Mouse (Mus musculus) kidney, embryonic 14.5 days (tissue): Measurements from ENCODE around the gene AC129217.1. TPM values are rescaled to one million over a fixed set of nuclear protein-coding genes. Genes with fewer than 3 reads are reported as not detected.
A peak's percentile ranks its signal among the peaks of the same experiment; 100 is the strongest.
"Not testable (repeated sequence)": the region's sequence is repeated elsewhere in the genome, so short reads cannot be mapped to it uniquely, and the experiment has no call there.

ENCODE experiments used
- ATAC-seq: fragments of 200-750 bp; cut with Nextera tagmentation; 2 replicates; pipeline ENCODE4 v1.8.0; 2017; ENCODE audit warnings: moderate number of reproducible peaks, mild to moderate bottlenecking, moderate TSS enrichment, moderate library complexity; ENCODE audit not compliant: low FRiP score, low TSS enrichment
- H3K27ac ChIP-seq: fragments of 300-500 bp; sonication (generic); 2 replicates; pipeline ENCODE4 v1.5.1; 2014; ENCODE audit warnings: low read depth, mild to moderate bottlenecking, low read length, moderate library complexity, mixed read lengths
- H3K27me3 ChIP-seq: fragments of 300-500 bp; sonication (generic); 2 replicates; pipeline ENCODE4 v1.6.1; 2014; ENCODE audit warnings: mild to moderate bottlenecking, low read length; ENCODE audit not compliant: control insufficient read depth, insufficient read depth
- H3K36me3 ChIP-seq: fragments of 300-500 bp; sonication (generic); 2 replicates; pipeline ENCODE4 v1.6.1; 2014; ENCODE audit warnings: low read length, mixed read lengths; ENCODE audit not compliant: control insufficient read depth, insufficient read depth
- H3K4me1 ChIP-seq: fragments of 300-500 bp; sonication (generic); 2 replicates; pipeline ENCODE4 v1.6.1; 2014; ENCODE audit warnings: low read length, mixed read lengths; ENCODE audit not compliant: control insufficient read depth, insufficient read depth
- H3K4me2 ChIP-seq: fragments of 300-500 bp; sonication (generic); replicated peaks from 2 replicates; pipeline ENCODE4 v1.6.1; 2014; ENCODE audit warnings: low read depth, mild to moderate bottlenecking, low read length
- H3K4me3 ChIP-seq: fragments of 300-500 bp; sonication (generic); 2 replicates; pipeline ENCODE4 v1.5.1; 2014; ENCODE audit warnings: mild to moderate bottlenecking, low read length
- H3K9ac ChIP-seq: fragments of 300-500 bp; sonication (generic); 2 replicates; pipeline ENCODE4 v1.6.1; 2014; ENCODE audit warnings: low read depth, mild to moderate bottlenecking, low read length, moderate library complexity
- H3K9me3 ChIP-seq: fragments of 300-500 bp; sonication (generic); 2 replicates; pipeline ENCODE4 v1.6.1; 2016; ENCODE audit warnings: low read length; ENCODE audit not compliant: control insufficient read depth
- WGBS: fragments of 180-500 bp; shearing (Covaris S2); extraction: QIAGEN DNeasy Blood & Tissue Kit; methylation state at CpG from one replicate; pipeline ENCODE4 v1.1.7; 2014; 5-methylcytosine and 5-hydroxymethylcytosine counted together
- polyA plus RNA-seq: library from polyadenylated mRNA; unstranded; fragments of >200 nt; fragmentation: Nextera tagmentation; extraction: Ambion mirVana; gene quantifications from 2 replicates; pipeline ENCODE4 v1.2.1, GENCODE M21; 2014

Gene AC129217.1
- polyA plus RNA-seq, 1 experiment from 2014 or later = not detected

DNA sequence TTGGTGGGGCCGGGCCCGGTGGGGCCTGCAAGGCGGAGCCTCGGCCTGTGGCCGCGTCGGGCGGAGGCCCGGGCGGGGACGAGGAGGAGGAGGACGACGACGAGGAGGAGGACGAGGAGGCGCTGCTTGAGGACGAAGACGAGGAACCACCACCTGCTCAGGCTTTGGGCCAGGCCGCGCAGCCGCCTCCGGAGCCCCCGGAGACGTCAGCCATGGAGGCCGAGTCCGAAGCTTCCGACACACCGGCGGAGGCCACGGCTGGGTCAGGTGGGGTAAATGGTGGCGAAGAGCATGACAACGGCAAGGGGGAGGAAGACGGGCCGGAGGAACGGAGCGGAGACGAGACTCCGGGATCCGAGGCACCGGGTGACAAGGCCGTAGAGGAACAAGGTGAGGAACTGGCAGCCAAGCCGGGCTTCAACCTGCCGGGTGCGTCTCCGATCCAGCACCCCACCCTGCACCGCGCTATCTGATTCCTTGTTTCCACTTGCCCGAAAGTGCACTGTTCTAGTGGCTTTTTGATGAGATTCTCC, 9.1 kb upstream of the AC129217.1 start:
- H3K4me1 ChIP-seq = peaks cover 32% of the 10 kb centered on the region
- peaks cover 44% of the 10 kb centered on the region for H3K36me3 ChIP-seq
- H3K4me3 ChIP-seq = peak overlapping the region; percentile 100
- no peaks in the 10 kb centered on the region for H3K27me3 ChIP-seq
- WGBS = under 1% methylated on average over 48 of the region's 48 CpGs
- no peaks in the 10 kb centered on the region for H3K9me3 ChIP-seq
- peak overlapping the region; percentile 100 for H3K27ac ChIP-seq
- peak overlapping the region; percentile 76 for H3K4me2 ChIP-seq
- peak; percentile 21 for ATAC-seq
- peak overlapping the region; percentile 99 for H3K9ac ChIP-seq

DNA sequence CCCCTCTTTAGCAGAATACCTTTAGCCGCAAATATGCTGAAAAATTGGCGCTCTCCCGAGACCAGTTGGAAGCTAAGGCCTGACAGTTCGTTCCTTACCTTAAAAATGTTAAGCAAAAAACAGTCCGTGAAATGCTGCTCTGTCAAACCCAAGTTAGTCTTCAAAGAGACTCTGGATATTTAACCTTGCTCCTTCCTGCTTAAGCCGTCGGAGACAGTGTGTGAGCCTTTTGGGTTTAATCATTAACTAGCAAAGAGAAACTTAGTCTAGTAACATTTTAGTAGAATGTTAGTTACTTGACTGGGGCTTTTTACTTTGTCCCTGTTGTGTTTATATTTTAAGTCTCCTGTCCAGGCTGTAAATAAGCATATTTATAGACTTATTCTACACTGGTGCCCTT, 8.4 kb upstream of the AC129217.1 start:
- 0% methylated on average over 7 of the region's 7 CpGs for WGBS
- peak overlapping the region; percentile 100; the same call in 1 of the 2 replicates for H3K27ac ChIP-seq
- H3K4me1 ChIP-seq = peaks cover 32% of the 10 kb centered on the region
- no peaks in the 10 kb centered on the region for H3K9me3 ChIP-seq
- no peak for ATAC-seq
- peak overlapping the region; percentile 76 for H3K4me2 ChIP-seq
- H3K9ac ChIP-seq = peak overlapping the region; percentile 99
- H3K27me3 ChIP-seq = no peaks in the 10 kb centered on the region
- H3K4me3 ChIP-seq = peak overlapping the region; percentile 100
- peaks cover 45% of the 10 kb centered on the region for H3K36me3 ChIP-seq

DNA sequence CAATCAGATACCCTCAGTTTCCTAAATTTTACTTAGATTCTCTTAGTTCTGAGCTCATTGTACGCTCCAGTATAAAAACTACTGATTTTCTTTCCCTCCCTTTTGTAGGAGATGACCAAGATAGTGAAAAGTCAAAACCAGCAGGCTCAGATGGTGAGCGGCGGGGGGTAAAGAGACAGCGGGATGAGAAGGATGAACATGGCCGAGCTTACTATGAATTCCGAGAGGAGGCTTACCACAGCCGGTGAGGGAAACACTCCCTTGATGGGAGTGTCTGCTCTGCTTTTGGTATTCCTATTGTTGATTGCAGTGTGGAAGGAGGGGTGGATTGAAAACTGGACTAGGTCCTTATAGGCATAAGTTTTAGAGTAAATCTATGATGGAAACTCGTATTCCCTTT, 6.9 kb upstream of the AC129217.1 start:
- Histone ChIP-seq H3K27ac (no peak overlapping the region), H3K4me2 (peak overlapping the region; percentile 76), H3K4me3 (peak overlapping the region; percentile 100), H3K9me3 (no peaks in the 10 kb centered on the region), H3K27me3 (no peaks in the 10 kb centered on the region), H3K4me1 (peaks cover 19% of the 10 kb centered on the region), H3K9ac (peak overlapping the region; percentile 19; the same call in 1 of the 2 replicates), H3K36me3 (peaks cover 51% of the 10 kb centered on the region)
- no peak for ATAC-seq
- 78% methylated on average over 8 of the region's 8 CpGs for WGBS

DNA sequence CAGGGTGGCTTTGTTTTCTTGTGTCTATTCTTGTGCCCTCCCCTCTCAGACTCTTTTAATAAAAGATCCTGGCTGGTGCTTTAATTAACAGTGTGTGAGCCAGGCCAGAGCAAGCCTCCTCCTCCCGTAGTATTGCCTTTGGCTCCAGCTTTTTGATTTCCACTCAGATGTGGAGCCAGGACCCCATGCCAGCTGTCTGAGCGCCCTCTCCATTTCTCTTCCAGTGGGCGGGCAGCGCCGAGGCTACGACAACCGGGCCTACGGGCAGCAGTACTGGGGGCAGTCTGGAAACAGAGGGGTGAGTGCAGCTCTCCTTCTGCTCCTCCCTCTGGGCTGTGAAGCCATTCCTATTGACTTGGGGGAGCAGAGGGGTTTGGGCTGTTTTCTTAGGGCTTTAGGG, 1.1 kb downstream of the AC129217.1 start:
- Histone ChIP-seq H3K36me3 (peaks cover 100% of the 10 kb centered on the region), H3K9ac (no peak overlapping the region), H3K4me1 (no peaks in the 10 kb centered on the region), H3K27me3 (no peaks in the 10 kb centered on the region), H3K4me3 (no peak overlapping the region), H3K27ac (no peak overlapping the region), H3K4me2 (no peak overlapping the region), H3K9me3 (no peaks in the 10 kb centered on the region)
- 92% methylated on average over 8 of the region's 8 CpGs for WGBS
- ATAC-seq = no peak

DNA sequence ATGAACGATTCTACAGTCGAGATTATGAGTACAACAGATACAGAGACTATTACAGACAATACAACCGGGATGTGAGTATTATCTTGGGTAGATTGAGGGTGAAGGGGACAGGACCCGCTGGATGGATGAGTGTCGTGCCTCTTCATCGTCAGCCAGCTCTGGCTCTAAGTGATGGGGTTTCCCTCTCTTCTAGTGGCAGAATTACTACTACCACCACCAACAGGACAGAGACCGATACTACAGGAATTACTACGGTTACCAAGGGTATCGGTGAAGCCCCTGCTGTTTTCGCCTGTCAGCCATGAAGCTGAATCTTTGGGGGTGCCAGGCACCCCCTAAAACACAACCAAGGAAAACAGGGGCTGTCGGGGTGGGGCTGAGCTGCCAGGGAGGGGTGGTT, 1.7 kb downstream of the AC129217.1 start:
- Histone ChIP-seq H3K9ac (no peak overlapping the region), H3K27me3 (no peaks in the 10 kb centered on the region), H3K36me3 (peaks cover 96% of the 10 kb centered on the region), H3K4me2 (no peak overlapping the region), H3K9me3 (no peaks in the 10 kb centered on the region), H3K27ac (no peak overlapping the region), H3K4me3 (no peak overlapping the region), H3K4me1 (no peaks in the 10 kb centered on the region)
- no peak for ATAC-seq
- WGBS = 86% methylated on average over 11 of the region's 11 CpGs

DNA sequence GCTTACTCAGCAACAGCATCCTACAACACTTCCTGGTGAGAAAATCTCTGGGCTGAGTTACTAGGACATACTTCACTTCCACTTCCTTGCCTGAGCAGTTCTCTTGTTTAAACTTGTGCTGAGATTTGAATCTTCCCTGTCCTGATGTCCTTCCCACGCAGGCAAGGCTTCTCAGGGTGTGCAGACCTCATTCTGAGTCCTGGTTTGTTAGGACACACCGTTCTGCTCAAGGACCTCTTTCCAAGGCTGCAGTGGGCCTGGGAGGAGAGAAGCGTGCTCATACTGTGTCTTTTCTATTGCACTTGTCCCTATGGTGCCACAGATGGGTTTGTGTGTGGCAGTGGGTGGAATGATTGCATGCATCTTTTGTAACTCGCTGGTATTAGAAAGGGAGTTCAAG, 3.4 kb downstream of the AC129217.1 start:
- Histone ChIP-seq H3K4me1 (0 out of 2 replicates have a peak, but pooled peaks cover under 1% of the 10 kb centered on the region), H3K36me3 (peaks cover 79% of the 10 kb centered on the region), H3K9ac (no peak overlapping the region), H3K9me3 (no peaks in the 10 kb centered on the region), H3K4me3 (no peak overlapping the region), H3K4me2 (no peak overlapping the region), H3K27me3 (no peaks in the 10 kb centered on the region), H3K27ac (no peak overlapping the region)
- ATAC-seq = no peak
- WGBS = 92% methylated on average over 4 of the region's 4 CpGs

DNA sequence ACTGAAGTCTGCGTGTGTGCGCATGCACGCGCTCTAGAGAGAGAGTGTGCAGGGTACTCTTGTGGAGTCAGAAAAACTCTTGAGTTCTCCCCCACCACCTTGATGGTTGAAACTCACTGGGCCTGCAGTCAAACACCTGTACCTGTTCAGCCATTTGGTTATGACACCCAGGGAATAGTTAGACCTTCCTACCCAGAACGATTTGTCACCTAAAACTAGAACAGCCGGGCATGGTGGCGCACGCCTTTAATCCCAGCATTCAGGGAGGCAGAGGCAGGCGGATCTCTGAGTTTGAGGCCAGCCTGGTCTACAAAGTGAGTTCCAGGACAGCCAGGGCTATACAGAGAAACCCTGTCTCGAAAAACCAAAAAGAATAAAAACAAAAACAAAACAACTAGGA, 6.8 kb downstream of the AC129217.1 start:
- H3K27ac ChIP-seq, H3K27me3 ChIP-seq, H3K9ac ChIP-seq, H3K4me3 ChIP-seq, ATAC-seq, H3K4me2 ChIP-seq, H3K9me3 ChIP-seq: not testable (repeated sequence)
- WGBS = 98% methylated on average over 10 of the region's 10 CpGs
- Histone ChIP-seq H3K4me1 (peaks cover 25% of the 10 kb centered on the region; the same call in 1 of the 2 replicates), H3K36me3 (peaks cover 46% of the 10 kb centered on the region)

DNA sequence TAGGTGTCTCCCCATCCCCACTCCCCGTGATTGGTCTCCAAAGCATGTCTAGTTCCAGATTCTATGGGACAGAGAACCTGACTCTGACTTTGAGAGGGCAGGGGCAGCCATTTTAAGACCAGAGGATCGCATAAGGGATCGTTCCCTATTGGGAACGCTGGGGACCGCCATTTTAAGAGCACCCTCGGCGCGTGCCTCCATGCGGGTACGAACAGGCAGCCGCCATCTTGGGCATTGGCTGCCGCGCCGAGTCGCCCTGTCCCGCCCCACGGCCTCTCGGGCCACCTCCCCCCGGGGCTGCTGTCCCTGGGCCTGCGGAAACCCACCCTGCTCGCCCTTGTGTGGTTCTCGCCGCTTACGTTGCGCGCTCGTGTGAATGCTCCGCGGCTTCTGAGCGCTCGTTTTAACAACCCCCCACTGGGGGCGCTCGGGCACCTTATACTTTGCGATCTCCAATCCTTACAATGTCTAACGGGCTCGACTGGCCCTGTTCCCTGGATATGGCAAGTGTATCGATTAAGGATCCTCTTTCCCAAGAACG, 7.7 kb downstream of the AC129217.1 start, which contains the start of gene Bscl2:
TSS of gene Bscl2 (plus strand) at position 217 of the 541 bp plus-strand sequence.
- no peaks in the 10 kb centered on the region for H3K9me3 ChIP-seq
- H3K9ac ChIP-seq = peak within 1 kb of the TSS; percentile 78
- 2% methylated on average over 38 of the region's 38 CpGs for WGBS
- no peaks in the 10 kb centered on the region for H3K27me3 ChIP-seq
- peak within 1 kb of the TSS; percentile 77 for H3K4me2 ChIP-seq
- peak; percentile 84 for ATAC-seq
- peak within 1 kb of the TSS; percentile 54 for H3K4me3 ChIP-seq
- peak within 1 kb of the TSS; percentile 98 for H3K27ac ChIP-seq
- peaks cover 41% of the 10 kb centered on the region for H3K36me3 ChIP-seq
- H3K4me1 ChIP-seq = peaks cover 25% of the 10 kb centered on the region; the same call in 1 of the 2 replicates

DNA sequence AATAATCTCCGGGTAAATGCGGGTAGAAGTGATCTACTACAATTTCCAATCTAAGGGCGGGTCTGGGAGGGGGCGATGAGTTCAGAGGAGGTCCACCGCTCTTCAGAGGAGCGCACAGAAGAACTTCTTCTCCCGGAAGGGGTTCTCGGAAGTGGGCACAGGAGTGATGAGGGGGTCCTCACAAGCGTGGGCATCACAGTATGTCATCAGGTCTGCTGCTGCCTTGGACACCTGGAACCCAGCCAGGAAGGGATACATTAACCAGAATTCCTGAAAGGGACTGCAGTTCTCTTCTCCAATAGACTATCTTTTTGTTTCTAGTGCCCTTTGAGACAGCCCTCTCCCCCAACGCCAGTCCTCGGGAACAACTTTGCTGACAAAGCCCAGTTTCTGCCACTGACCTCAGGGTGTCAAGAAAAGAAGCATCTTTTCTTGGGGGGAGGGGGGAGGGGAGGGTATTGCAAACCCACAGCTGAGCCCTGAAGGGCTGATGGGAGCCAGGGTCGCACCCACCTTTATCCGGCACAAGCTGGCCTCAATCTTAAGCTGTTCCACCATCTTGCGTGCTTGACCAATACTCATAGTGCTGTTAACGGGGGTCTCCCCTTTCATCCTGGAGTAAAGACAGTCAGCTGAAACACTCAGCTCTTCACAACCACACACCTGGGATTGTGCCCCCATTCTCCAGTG, 8.6 kb downstream of the AC129217.1 start:
- peaks cover 25% of the 10 kb centered on the region; the same call in 1 of the 2 replicates for H3K4me1 ChIP-seq
- H3K36me3 ChIP-seq = peaks cover 38% of the 10 kb centered on the region
- H3K27me3 ChIP-seq = no peaks in the 10 kb centered on the region
- no peaks in the 10 kb centered on the region for H3K9me3 ChIP-seq
- peak; percentile 33 for ATAC-seq
- WGBS = 21% methylated on average over 15 of the region's 15 CpGs
- peak overlapping the region; percentile 98 for H3K27ac ChIP-seq
- H3K9ac ChIP-seq = peak overlapping the region; percentile 78
- H3K4me3 ChIP-seq = peak overlapping the region; percentile 54
- peak overlapping the region; percentile 77 for H3K4me2 ChIP-seq
